Mouse (Mus musculus): ENCODE results near the gene Sco1.

The Sco1 gene

DNA sequence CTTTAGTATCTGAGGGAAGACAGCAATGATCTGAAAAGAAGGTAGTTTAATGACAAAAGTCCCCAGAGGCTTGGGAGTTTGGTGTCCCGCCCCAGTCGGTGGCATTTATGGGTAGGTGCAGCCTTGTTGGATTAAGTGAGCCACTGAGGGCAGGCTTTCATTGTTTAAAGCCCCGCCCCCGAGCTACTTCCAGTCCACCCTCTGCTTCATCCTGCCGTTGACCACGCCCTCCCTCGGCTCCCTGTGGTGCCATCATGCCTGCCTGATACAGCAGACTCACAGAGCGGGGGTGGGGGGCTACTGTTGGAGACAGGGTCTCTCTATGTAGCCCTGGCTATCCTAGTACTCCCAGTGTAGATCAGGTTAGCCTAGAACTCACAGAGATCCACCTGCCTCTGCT, 9.5 kb upstream of the Sco1 start:
- DNase-seq (ENCODE audit: low spot score), result no peak

DNA sequence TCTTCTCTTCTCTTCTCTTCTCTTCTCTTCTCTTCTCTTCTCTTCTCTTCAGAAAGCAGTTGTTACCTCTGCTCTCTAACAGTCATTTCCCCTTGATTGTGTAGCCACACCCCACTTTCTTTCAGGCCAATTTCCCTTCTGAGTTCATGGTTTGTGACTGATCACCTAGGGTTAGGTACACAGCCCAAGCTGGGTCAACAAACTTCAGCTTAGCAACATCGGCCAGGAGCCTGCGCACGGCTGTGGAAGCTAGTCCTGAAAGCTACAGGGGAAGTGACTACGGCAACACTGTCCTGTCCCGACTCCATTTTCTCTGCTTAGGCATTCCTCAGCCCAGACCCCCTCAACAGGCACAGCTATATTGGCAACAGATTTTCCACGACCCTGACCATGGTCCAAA, 7.5 kb upstream of the Sco1 start:
- DNase-seq (ENCODE audit: low spot score), result no peak

DNA sequence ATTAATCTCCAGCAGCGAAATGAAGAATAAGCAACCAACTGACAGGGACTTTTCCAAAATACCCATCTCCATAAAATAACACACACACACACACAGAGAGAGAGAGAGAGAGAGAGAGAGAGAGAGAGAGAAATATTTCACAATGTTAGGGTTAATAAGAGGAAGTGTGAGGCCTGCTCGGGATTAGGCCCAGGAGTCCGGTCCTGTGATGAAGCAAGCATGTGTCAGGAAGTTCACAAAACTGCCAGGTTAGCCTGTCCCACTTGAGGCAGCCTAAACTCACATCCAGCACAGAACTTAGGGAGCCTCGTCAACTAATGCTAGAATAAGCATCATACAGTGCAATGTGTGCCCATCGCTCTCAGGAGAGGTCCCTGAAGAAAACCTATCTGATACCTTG, 5.3 kb upstream of the Sco1 start:
- DNase-seq (ENCODE audit: low spot score), result no peak

DNA sequence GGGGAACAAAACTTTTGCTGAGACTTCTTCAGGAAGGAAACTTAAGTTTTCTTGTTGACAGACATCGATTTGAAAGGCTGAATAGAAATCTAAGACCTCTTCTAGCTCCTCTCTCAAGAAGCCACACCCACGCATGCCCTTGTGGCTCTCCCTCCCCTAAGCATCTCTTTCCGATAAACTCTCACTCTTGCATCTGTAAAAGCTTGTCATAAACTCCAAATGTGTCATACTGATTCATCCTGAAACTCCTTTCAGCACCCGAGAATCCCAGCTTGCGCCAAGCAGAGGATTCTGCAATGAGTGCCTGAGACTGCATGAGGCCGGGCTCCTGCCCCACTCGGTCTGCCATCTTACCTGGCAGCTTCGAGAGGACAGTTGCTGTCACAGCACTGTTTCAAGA, 4.0 kb upstream of the Sco1 start:
- DNase-seq (ENCODE audit: low spot score), result no peak

DNA sequence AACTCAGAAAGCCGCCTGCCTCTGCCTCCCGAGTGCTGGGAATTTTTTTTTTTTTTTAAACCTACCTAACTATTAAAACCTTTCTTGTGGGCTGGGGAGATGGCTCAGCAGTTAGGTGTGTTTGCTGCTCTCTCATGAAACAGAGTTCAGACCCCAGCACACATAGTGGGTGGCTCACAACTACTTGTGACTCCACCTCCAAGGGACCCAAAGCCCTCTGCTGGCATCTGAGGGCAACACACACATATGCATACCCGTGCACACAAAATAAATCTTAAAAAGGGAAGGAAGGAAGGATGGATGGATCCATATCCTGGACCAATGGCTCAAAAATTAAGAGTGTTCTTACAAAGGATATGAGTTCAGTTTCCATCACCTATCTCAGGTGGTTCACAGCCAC, 3.2 kb upstream of the Sco1 start:
- DNase-seq (ENCODE audit: low spot score), result no peak

DNA sequence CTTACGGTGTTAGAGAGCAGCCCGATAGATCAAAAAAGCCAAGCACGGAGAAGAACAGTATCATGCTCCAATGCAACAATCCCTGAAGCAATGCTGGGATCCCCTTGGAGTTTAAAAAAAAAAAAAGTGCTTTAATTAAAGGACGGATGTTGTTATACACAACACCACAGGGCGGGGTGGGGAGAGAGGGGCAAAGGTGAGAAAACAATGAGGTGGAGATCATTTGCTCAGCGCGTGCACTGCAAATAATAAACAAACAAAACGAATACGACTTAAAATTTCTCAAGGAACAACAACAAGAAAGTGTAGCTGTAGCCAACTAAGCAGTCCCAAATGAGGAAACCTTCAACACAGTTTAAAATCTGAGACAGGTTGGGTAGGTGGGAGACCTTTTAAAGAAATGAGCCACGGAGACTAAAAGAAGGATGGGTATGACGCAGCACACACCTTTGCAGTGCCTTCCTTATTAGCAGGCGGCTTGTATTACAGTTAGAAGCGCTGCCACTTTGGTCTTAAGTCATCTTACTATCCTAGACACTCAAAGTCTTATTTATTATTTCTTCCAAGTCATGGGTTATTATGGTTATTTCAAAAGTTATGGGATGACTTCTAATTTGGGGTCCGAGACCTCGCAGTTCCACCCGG, 672 bp upstream of the Sco1 start:
- no peak for DNase-seq (ENCODE audit: low spot score)

DNA sequence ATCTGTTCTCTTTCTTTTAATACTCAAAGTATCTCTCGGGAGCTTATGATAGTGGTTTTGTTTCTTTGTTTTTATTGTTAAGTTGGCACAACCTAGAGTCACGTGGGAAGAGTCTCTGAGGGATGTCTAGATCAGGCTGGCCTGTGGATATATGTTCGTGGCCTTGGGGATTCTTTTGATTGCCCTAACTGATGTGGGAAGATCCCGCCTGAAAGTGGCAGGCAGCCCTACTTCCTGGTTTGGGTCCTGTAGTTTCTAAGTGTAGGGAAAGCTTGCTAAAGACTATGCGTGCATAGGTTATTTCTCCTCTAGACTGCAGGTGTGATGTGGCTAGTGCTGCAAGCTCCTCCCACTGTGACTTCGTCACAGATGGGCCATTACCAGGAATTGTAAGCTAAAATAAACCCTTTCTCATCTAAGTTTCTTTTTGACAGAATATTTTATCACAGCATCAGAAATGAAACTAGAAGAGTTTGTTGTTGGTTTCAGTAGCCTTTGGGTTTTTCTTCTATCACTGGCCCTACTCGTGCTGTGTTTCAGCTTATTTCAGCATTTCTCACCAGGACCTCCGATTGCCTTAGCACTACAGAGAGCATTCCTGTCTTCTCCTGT, 2.4 kb downstream of the Sco1 start:
- no peak for DNase-seq (ENCODE audit: low spot score)

DNA sequence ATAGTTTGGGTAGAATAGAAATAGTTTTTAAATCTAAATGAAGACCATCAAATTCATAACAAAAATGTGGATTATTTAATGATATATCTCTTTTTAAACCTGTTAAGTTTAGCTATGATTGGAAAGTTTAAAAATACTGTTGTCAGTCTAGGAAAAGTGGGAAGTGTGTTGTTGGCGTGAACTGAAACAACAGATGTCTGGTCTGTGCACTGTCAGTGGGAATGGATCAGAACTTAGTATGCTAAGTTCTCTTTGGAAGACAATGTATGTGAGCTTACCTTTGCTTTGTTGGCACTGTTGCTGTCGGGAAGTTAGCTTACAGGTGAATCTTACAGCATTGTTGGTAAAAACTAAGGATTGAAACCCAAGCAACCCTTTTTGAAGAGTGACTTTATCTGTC, 8.8 kb downstream of the Sco1 start:
- no peak for DNase-seq (ENCODE audit: low spot score)

DNA sequence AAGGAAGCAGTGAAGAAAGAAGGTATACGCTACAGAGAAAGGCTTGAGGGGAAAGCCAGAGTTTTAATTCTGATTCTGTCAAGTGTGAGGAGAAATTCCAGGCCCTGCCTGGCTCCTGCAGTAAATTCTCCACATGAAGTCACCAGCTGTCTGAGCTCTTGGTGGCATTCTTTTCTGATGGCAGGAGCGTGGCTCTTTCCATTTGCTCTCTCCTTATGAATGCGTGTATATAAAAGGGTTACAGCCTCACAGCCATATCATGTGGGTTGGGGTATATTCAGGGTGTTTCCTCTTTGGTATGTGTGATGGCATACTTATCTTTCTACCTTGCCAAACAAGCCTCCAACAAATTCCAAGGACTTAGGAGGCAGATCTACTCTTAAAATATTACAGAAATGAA, 10.3 kb downstream of the Sco1 start:
- no peak for DNase-seq (ENCODE audit: low spot score)

DNA sequence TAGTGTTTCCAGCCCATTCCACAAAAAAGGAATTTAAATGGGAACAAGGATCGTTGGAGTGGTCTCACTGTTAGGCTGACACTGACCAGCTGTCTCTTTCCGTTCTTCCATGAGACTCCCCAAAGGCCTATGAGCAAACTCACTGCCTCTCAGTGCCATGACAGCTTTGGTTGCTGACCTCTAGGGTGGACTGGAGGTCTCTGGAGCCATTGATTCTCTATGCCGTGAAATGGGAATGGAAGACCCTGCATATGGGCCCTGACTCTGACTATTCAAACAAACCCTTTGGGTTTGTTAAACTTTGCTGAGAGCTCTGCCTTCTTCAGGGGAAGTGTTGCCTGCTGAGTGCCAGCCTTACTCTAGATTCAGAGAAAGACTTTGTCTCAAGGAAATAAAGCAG, 15.3 kb downstream of the Sco1 start:
- DNase-seq (ENCODE audit: low spot score), result no peak

DNA sequence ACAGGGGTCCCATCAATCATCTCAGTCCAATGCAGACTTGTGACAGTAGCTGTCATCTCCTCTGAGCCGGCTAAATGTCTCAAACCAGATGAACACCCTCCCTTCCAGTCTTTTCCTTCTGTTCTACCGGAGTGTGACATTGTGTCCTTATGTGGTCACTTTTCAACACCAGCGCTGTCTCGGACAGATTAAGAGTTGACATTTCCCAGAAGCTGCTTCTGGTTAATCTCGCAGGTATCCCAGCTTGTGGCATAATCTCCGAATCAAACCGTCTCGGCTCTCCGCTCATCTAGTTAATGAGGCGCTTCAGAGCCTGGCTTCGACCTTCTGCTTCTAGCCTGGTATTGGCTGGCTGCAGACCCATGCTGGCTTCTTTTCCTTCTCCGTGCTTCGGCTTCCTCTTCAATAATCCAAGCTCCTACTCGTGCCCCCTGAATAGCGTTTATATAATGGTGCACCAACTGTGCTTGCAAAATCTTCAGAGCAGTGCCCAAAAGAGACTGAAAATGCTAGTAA, 20.2 kb downstream of the Sco1 start:
- DNase-seq (ENCODE audit: low spot score), result no peak

DNA sequence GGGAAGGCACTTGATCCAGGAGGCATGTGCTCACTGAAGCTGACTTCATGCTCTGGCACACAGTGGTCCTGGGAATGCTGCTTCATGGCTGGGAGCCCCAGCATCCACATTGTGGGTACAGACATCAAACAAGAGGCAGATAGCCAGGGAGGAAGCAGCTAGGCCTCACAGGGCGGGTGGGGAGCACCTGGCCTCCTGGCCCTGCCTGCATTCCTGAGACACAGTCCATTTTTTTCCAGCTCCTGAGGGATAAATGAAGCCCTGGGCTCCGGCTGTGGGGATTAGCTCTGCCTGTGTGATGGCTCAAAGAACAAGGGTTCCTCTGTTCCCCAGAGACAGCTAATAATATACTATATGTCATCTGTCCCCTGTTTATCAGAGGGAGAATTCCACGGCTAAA, 22.6 kb downstream of the Sco1 start:
- DNase-seq (ENCODE audit: low spot score), result no peak

DNA sequence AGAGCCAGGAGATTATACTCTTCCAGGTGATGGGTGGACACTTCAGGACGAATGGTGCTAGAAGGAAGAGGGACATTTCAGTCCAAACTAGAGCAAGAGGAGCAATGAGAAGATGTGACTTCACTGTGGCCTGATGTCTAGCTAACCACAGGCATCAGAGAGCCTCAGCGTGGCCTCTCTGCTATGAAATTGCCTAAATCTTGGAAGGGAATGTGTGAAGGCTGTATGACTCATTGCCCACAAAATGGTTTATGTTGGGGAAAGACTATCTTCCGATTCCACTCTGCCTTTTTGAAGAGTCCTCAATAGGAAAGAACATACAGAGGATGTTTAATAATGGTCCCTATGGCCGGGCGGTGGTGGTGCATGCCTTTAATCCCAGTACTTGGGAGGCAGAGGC, 24.3 kb downstream of the Sco1 start:
- no peak for DNase-seq (ENCODE audit: low spot score)

DNA sequence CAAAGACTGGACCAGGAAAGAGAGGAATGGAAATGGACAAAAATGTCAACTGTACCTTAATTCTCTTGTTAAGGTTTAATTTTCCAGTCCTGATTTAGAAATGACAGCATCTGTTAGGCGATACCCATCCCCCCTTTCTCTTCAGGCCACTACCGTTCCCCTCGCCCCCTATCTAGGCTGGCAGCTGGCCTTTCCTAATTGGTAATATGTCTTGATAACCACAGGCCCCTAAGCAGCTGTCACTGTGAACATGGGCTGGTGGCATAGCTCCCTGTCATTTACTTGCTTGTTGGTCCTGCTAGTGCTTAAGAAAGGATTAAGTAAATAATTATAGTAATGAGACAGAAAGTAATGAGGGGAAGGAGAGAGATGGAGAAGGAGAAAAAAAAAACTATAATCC, 25.0 kb downstream of the Sco1 start:
- DNase-seq (ENCODE audit: low spot score), result no peak

DNA sequence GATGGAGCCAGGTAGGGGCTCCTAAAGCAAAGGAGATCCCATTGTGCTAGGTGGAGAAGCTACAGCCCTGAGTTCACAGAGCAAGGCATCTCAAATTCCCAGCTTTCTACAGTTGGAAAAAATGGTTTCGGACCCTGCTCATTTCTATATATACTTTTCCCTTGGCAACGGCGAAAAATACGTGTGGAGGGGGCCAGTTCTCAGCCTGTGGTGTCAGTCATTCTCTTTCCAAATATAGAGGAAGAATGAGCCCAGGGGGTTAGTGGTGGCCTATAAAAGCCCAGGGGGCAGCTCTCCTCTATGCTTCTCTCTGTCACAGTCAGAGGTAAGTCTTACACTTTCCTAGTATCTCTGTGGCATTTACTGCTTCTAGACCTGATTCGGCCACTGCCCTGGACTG, 25.5 kb downstream of the Sco1 start, which contains the start of gene Myh3:
Myh3 (plus strand) TSS at position 301 of the 400 bp plus-strand sequence.
- DNase-seq (ENCODE audit: low spot score), result no peak

DNA sequence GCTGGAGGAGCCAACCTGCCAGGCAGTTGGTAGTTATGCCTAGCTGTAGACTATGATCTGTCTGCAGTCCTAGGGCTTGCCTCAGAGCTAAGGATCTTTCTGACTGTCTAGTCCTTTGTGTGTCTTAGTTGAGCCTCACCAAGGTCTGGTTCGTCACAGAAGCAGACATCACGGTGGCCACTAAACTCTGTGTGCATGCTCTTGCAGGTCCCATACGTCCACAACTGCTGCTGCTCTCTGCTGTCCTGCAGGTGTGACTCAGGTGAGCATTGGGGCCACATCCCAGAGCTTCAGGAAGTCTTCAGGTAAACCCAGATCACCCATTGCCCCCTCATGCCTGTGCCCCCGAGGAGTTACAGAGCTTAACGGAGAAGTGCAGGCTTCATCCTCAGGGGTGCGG, 26.4 kb downstream of the Sco1 start:
- no peak for DNase-seq (ENCODE audit: low spot score)

DNA sequence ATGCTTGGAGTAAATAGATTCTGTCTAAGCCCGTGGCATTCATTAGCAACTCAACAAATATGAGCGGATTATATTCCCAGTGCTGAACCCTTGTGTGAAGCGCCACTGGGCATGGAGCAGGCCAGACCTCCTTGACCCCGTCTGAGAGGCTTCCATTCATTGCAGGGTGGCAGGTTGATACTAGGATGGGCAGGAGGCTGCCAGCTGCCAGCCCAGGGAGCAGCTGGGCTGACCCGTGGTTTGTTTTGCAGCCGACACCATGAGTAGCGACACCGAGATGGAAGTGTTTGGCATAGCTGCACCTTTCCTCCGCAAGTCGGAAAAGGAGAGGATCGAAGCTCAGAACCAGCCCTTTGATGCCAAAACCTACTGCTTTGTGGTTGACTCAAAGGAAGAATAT, 27.3 kb downstream of the Sco1 start:
- no peak for DNase-seq (ENCODE audit: low spot score)

DNA sequence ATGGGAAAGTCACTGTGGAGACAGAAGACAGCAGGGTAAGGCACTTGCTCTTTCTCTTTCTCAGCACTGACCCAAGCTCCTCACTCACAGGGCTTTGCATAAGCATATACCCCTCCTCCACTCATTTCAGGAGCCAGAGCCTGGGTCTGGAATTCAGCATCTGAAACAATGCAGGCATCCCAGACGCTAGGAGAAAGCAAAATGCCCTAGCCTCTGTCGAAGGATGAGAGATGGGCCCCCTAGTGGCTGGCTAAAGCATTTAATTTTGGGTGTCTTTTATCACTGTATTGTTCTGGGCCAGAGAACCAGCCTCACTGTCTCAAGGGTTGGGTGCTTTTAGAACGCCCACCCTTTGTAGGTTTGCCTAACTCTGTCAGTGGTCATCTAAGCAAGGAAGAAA, 27.7 kb downstream of the Sco1 start:
- peak; percentile 59 for DNase-seq (ENCODE audit: low spot score)

DNA sequence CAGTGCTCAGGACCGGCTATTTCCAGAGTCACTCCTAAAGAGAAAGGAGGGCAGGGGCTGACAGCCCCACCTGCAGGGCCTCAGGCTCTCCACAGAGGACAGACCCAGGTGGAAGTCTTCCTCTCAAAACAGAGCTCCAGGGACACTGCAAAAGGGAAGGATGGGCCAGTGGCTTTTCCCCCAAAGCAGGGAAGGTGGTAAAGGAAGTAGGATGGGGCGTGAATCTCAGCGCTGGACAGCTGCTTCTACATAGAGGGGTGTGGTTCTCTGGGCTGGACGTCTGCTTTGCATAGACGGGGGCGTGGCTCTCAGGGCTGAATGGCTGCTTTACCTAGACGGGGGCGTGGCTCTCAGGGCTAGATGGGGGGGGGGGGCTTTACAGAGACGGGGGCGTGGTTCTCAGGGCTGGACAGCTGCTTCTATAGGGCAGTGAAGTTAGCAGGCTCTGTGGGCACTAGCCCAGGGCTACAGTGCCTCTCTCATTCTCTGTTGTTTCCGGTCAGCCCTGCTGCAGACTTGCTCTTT, 28.7 kb downstream of the Sco1 start:
- no peak for DNase-seq (ENCODE audit: low spot score)

DNA sequence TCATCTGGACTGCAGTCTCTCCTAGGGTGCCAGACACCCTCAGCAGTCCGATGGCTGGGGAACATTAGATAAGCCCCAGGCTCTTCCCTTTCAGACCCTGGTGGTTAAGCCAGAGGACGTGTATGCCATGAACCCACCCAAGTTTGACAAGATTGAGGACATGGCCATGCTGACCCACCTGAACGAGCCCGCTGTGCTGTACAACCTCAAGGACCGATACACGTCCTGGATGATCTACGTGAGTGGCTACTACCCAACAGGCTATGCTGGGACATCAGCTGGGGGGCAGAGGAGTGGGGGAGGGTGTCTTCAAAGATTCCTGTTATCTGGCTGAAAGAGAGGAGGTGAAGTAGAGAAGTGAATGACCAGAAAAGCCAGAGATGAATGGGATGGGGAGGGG, 29.7 kb downstream of the Sco1 start:
- no peak for DNase-seq (ENCODE audit: low spot score)

DNA sequence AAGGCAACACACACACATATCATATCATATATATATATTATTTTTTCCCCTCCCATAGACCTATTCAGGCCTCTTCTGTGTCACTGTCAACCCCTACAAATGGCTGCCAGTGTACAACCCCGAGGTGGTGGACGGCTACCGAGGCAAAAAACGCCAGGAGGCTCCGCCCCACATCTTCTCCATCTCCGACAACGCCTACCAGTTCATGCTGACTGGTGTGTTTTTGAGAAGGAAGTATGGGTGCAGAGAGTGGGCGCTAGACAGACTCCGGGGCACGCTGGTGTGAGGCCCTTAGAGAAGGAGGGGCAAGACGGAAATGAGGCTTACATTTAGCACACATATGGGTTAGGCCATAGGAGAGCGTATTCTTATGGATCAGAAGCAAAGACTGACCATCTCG, 30.3 kb downstream of the Sco1 start:
- no peak for DNase-seq (ENCODE audit: low spot score)

DNA sequence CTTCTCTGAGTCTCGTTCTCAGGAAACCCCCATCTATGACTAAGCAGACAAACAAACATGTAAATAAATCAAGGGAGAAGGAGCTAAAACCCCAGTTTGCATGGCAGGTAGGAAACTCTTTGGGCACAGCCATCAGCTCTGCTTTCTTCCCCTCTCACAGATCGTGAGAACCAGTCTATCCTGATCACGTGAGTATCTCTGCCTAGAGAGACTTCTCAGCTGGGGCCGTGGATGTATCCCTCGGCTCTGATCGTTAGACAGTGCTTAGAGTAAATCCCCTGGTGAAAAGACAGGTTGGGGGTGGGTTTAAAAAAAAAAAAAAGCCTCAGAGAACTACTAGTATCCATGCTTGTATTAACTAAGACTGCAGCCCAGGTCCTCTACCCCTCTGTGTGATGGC, 30.8 kb downstream of the Sco1 start:
- no peak for DNase-seq (ENCODE audit: low spot score)

DNA sequence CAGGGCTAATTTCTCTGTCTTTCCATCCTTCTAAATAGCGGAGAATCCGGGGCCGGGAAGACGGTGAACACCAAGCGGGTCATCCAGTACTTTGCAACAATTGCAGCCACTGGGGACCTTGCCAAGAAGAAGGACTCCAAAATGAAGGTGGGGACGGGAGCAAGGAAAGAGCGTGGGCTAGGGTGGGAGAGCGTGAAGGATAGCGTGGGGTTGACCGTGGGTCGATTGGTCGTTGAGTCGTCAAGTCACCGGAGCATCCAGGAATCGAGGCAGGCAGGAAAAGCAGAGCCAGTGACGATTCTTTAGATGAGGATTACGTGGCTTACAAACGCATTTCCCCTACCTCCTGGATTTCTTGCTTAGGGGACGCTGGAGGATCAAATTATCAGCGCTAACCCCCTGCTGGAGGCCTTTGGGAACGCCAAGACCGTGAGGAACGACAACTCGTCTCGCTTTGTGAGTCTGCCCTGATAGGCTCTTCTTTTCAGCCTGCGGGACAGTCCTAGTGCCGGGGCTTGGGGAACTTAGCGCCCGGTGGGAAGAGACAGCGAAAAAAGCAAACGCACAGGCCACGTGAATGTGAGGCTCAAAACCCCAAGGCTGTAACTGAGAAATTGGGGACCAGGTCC, 31.4 kb downstream of the Sco1 start:
- no peak for DNase-seq (ENCODE audit: low spot score)
